Mouse (Mus musculus) heart, postnatal 36 days (tissue): ENCODE results near the gene Dus3l. TPM values are rescaled to one million over a fixed set of nuclear protein-coding genes. Genes with fewer than 3 reads are reported as not detected.

Experiments
- DNase-seq, 2 experiments: peaks; one replicate each; pipeline ENCODE4 v3.0.0; 2021 to 2022
- intact Hi-C: fragments of 180-260 bp; cut with DNase I; formaldehyde crosslinking; loops from one replicate; pipeline ENCODE4 v1.15.1; 2025
- total RNA-seq, 2 experiments: library from RNA; stranded (reverse); gene quantifications; 2 replicates each; pipeline ENCODE4 v1.2.3; 2021

The Dus3l gene
- total RNA-seq, 2 experiments from 2014 or later = 18.8 to 20.3 TPM

DNA sequence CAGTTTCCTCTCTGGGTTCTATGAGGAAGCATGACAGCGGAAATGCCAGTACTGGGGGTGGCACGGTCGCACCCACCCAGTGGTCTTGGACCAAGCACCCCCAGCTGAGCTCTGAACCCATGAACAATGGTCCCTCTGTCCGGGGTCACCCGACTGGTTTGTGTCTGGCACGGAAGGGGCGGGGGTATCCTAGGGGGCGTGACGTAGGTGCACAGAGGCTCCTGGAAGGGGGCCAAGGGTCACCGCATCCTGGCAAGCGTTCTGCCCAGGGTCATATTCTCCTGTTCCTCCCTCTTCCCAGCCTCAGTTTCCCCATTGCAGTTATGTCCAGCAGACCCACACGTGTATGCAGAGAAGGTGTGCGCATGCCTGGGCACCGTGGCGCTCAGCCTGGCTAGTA is 11.1 kb upstream of the Dus3l start:
- intact Hi-C loops = no loop called here
- DNase-seq = no peak

DNA sequence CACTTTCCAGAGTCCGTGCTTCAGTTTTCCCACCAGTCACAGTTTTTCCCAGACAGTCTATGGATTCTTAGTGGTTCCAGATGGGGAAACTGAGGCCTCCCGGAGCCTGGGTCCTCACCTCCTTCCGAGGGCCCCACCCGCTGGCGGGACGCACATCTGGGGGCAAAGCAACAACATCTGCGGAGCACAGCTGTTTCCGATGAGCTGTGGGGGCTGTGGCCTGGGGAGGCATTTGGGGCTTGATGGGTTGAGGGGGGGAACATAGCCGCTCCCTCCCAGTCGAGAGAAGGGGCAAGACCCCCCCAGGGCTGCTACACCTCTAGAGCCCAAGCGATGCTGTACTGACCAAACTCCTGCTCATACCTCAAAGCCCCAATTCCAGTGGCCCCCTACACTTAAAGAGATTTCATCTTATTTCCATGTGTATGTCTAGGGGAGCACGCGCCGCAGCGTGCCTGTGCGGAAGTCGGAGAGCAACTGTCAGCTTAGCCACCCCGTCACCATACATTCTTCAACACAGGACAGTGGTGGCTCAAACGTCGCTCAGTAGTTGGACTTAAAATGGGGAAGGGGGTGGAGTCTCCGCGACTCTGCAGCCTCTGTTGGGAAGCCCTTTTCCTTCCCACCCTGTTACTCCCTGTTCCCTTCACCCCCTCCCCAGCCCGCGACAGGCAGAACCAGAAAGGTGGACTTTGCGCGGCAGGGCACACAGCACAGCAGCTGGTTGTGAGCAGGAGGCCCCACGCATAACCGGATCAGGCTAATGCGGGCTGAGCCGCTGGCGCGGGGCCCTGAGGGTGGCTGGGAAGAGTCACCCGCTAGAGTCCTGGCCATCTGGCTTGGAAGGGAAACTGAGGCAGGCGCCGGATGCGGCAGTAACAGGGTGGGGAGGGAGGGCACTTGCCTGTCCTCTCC is 10.0 kb upstream of the Dus3l start:
- intact Hi-C loops = loop anchor here (5.0 kb wide), 1 partner anchor 77 kb away; no protein-coding TSS in a partner anchor
- DNase-seq = no peak

DNA sequence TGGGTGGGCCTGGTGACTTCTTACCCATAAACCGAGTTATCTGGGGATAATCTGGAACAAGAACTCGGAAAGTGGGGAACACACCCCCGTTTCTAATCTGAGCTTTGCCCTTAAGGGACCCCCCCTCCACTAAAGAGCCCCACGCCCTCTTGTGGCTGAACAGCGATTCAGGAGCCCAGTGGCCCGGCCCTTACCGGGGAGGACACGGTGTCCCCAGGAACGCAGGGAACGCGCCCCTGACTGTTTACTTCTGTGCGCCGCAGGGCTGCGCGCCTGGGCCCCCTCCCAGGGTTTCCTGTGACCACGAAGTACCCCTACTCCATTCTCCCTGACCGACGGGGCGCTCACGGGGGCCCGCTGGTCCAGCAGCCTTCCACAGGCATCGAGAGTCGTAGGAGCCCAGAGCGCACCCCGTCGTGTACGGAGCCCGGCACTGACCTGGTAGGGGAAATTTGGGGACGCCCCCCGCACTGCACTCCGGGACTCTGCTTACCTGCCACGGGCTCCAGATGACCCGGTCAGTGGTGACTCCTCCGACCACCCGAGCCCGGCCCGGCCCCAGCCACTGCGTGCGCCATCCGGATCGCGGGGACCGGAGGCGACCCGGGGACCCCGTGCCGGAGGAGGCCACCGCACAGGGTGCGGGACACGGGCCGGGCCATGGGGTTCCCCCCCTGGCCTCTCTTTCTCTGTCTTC is 7.7 kb upstream of the Dus3l start:
- intact Hi-C loops = loop anchor here (1.0 to 5.0 kb wide), 2 partner anchors 39 to 80 kb away; partner anchors contain the start of gene Vmac
- peak; percentile 35 to 52 for DNase-seq

GRCm38 (mm10) chr17:56757416-56758123 is 7.0 kb upstream of the Dus3l start, which contains the start of gene Nrtn:
Gene Nrtn (minus strand): TSS chr17:56757530.
- DNase-seq = peak; percentile 83 to 86
- intact Hi-C loops = loop anchor here (5.0 kb wide), 1 partner anchor 80 kb away; no protein-coding TSS in a partner anchor

DNA sequence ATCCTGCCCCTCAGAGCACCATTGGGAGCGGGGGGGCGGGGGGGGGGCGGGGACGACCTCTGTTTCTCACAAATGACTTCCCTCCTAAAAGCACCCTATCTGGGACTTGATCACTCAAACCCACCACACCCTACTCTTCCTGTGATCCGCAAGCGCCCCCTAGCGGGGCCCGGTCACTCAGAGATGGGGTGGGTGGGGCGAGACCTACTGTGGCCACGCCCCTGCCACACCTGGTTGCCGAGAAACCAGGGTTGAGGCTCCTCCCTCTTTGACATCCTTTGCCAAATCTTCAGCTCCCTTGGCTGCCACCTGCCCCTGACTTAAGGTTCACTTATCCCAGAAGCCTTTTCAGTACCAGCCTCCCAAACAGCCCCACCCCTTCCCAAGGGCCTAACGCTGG is 6.4 kb upstream of the Dus3l start:
- DNase-seq = peak; percentile 43 to 66
- intact Hi-C loops = loop anchor here (5.0 kb wide), 1 partner anchor 81 kb away; no protein-coding TSS in a partner anchor

- no peak for DNase-seq
- intact Hi-C loops = loop anchor here (5.0 kb wide), 1 partner anchor 82 kb away; no protein-coding TSS in a partner anchor
Observed at GRCm38 (mm10) chr17:56759261-56759660, 5.3 kb upstream of the Dus3l start.

- no peak for DNase-seq
- intact Hi-C loops = loop anchor here (5.0 kb wide), 1 partner anchor 149 kb away; the partner anchor contains the start of gene Rpl36
Observed at GRCm38 (mm10) chr17:56761077-56761476, 3.5 kb upstream of the Dus3l start.

GRCm38 (mm10) chr17:56761991-56762410 is 2.6 kb upstream of the Dus3l start:
- intact Hi-C loops = loop anchor here (5.0 kb wide), 1 partner anchor 150 kb away; the partner anchor contains the start of gene Rpl36
- DNase-seq = peak; percentile 87

GRCm38 (mm10) chr17:56762769-56763731 is 1.5 kb upstream of the Dus3l start:
- intact Hi-C loops = loop anchor here (5.0 kb wide), 1 partner anchor 151 kb away; the partner anchor contains the start of gene Rpl36
- DNase-seq = peak; percentile 47 to 62

DNA sequence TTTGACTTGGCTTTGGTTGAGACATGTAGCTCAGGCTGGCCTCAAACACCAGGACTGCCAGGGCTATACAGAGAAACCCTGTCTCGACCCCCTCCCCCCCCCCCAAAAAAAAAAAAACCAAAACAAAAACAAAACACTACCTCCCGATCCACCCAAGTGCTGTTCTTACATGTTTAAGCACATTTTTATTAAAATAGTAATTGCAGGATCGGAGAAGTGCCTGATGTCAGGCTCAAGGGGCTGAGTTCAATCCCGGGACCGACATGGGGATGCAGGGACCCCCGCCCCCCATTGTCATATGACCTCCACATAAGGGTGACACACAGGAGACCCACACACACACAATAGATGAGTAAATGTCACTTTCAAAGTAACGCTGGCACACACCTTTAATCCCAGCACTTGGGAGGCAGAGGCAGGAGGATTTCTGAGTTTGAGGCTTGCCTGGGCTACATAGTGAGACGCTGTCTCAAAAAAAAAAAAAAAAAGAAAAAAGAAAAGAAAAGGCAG is 761 bp upstream of the Dus3l start:
- intact Hi-C loops = loop anchor here (5.0 kb wide), 1 partner anchor 151 kb away; the partner anchor contains the start of gene Rpl36
- DNase-seq = no peak

- intact Hi-C loops = no loop called here
- no peak for DNase-seq
Observed at GRCm38 (mm10) chr17:56765431-56765830, 874 bp downstream of the Dus3l start.

- intact Hi-C loops = no loop called here
- no peak for DNase-seq
Observed at GRCm38 (mm10) chr17:56766631-56767405, 2.3 kb downstream of the Dus3l start.

DNA sequence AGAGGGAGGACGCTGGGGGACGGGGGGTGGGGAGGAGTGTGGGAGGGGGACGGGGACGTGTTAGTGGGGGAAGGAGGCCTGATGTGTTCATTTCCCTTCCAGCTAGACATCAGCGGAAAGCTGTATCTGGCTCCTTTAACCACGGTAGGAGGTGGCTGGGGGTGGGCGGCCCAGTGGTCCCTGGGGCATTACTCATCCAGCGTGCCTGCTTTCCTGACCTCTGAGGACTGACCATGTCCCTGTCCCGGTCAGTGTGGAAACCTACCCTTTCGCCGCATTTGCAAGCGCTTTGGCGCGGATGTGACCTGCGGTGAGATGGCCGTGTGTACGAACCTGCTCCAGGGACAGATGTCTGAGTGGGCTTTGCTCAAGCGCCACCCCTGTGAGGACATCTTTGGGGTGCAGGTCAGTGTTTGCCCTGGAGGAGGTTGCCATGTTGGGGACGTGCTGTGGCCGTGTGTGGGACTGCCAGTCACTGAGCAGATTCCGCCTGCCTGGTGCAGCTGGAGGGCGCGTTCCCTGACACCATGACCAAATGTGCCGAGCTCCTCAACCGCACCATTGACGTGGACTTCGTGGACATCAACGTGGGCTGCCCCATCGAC is 3.1 kb downstream of the Dus3l start:
- intact Hi-C loops = no loop called here

DNA sequence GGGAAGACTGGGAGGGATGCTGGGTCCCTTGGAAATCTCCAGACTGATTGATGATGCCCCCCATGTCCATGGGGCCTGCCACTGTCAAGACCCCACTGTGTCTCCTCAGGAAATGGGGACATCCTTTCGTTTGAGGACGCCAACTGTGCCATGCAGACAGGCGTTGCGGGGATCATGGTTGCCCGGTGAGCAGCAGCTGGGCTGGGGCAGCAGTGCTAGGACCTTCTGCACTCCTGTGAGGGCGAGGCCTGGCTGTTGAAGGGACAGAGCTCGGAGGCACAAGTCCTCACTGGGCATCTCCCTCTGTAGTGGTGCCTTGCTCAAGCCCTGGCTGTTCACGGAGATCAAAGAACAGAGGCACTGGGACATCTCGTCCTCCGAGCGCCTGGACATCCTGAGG is 4.4 kb downstream of the Dus3l start:
- intact Hi-C loops = no loop called here
- no peak for DNase-seq

More for the DNA sequence above, 3.1 kb downstream of the Dus3l start:
- DNase-seq = no peak

DNA sequence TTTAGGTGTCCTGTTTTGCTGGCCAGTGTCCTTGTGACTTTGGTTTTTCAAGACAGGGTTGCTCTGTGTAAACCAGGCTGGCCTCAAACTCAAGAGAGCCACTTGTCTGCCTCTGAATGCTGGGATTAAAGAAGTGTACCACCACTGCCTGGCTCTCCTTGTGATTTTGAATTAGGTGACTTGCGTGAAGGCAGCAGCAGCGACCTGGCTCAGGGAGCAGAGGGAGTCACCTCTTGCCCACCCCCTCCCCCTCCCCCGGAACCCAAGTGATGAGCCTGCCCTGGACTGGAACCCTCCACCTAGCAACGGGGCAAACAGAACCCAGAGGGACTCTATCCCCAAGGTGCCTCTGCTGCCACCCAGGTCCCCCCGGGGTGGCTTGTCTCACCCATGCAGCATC is 5.4 kb downstream of the Dus3l start, which contains the start of gene Prr22:
Gene Prr22, plus strand, starts transcription at position 301 of the 400 bp plus-strand sequence.
- intact Hi-C loops = no loop called here
- DNase-seq = no peak

GRCm38 (mm10) chr17:56777568-56777967 is 13.0 kb downstream of the Dus3l start:
- no peak for DNase-seq
- intact Hi-C loops = no loop called here

GRCm38 (mm10) chr17:56778779-56779362 is 14.3 kb downstream of the Dus3l start:
- intact Hi-C loops = no loop called here
- peak in 1 of 2 experiments; percentile 28 for DNase-seq
